Mouse (Mus musculus) liver, adult 2 months (tissue): ENCODE results near the gene Ppp1r14a. TPM values are rescaled to one million over a fixed set of nuclear protein-coding genes. Genes with fewer than 3 reads are reported as not detected.

Experiments used
- DNase-seq: peaks from one replicate; pipeline ENCODE4 v3.0.0-alpha.2; 2011; ENCODE audit warnings: low read depth, low spot score; ENCODE audit errors: extremely low read depth
- H3K27ac ChIP-seq: fragments of 200-500 bp; replicated peaks from 2 replicates; pipeline ENCODE4 v1.5.1; 2012; ENCODE audit warnings: low read depth, mild to moderate bottlenecking, control low read depth, inconsistent platforms, low read length; ENCODE audit not compliant: insufficient read depth
- H3K27me3 ChIP-seq: fragments of 200-500 bp; 2 replicates; pipeline ENCODE4 v1.6.1; 2012; ENCODE audit warnings: mild to moderate bottlenecking, moderate library complexity, low read length, inconsistent platforms; ENCODE audit not compliant: control insufficient read depth, insufficient read depth
- H3K36me3 ChIP-seq: fragments of 200-500 bp; 2 replicates; pipeline ENCODE4 v1.6.1; 2012; ENCODE audit warnings: low read length, inconsistent platforms; ENCODE audit not compliant: control insufficient read depth, insufficient read depth
- H3K4me1 ChIP-seq: fragments of 200-500 bp; 2 replicates; pipeline ENCODE4 v1.6.1; 2011; ENCODE audit warnings: low read length; ENCODE audit not compliant: control insufficient read depth, insufficient read depth
- H3K4me3 ChIP-seq: fragments of 200-500 bp; 2 replicates; pipeline ENCODE4 v1.5.1; 2011; ENCODE audit warnings: low read depth, mild to moderate bottlenecking, control low read depth, low read length, moderate library complexity; ENCODE audit not compliant: insufficient read depth
- H3K79me2 ChIP-seq: fragments of 200-500 bp; 2 replicates; pipeline ENCODE4 v1.6.1; 2012; ENCODE audit warnings: inconsistent platforms, mild to moderate bottlenecking, low read length, moderate library complexity; ENCODE audit not compliant: control insufficient read depth, insufficient read depth
- H3K9ac ChIP-seq: fragments of 200-500 bp; 2 replicates; pipeline ENCODE4 v1.6.1; 2012; ENCODE audit warnings: low read depth, mild to moderate bottlenecking, control low read depth, inconsistent platforms, low read length
- CTCF ChIP-seq: fragments of 200-500 bp; IDR thresholded peaks from 2 replicates; pipeline ENCODE4 v1.5.1; 2011; ENCODE audit warnings: low read depth, low read length, control low read depth
- POLR2A ChIP-seq: fragments of 200-500 bp; IDR thresholded peaks from 2 replicates; pipeline ENCODE4 v1.6.1; 2011; ENCODE audit warnings: low read length, control low read depth; ENCODE audit not compliant: insufficient read depth; ENCODE audit errors: extremely low read depth
- WGBS: fragments of 180-500 bp; shearing (Covaris S2); methylation state at CpG from one replicate; pipeline ENCODE4 v1.1.7; 2018; 5-methylcytosine and 5-hydroxymethylcytosine counted together
- polyA plus RNA-seq: library from polyadenylated mRNA; depleted of rRNA; stranded (reverse); fragments of >200 nt; gene quantifications from 2 replicates; pipeline ENCODE4 v1.2.3, GENCODE M21; 2012
- total RNA-seq: library from RNA; depleted of rRNA; stranded (reverse); fragments of >200 nt; gene quantifications from 2 replicates; pipeline ENCODE4 v1.2.3, GENCODE M21; 2014

Gene Ppp1r14a
- total and polyA plus RNA-seq, 2 experiments = 1.0 to 5.0 TPM

- H3K4me1 ChIP-seq = peaks cover 7% of the 10 kb centered on the region; the same call in 1 of the 2 replicates
- no peak overlapping the region for H3K4me3 ChIP-seq
- no peak overlapping the region for H3K27ac ChIP-seq
- H3K79me2 ChIP-seq = peaks cover 26% of the 10 kb centered on the region; the same call in 1 of the 2 replicates
- H3K36me3 ChIP-seq = peaks cover 1% of the 10 kb centered on the region; the same call in 1 of the 2 replicates
- H3K9ac ChIP-seq = no peak overlapping the region
- WGBS = 57% methylated on average over 8 of the region's 8 CpGs
- TF ChIP-seq POLR2A = no peak
- TF ChIP-seq CTCF = no peak
- no peaks in the 10 kb centered on the region for H3K27me3 ChIP-seq
- no peak for DNase-seq
These were observed 17.2 kb upstream of the Ppp1r14a start for GRCm38 (mm10) chr7:29271687-29272465.

GRCm38 (mm10) chr7:29276715-29277114 is 12.4 kb upstream of the Ppp1r14a start:
- H3K79me2 ChIP-seq = peaks cover 17% of the 10 kb centered on the region; the same call in 1 of the 2 replicates
- H3K36me3 ChIP-seq = no peaks in the 10 kb centered on the region
- H3K4me1 ChIP-seq = peaks cover 12% of the 10 kb centered on the region; the same call in 1 of the 2 replicates
- TF ChIP-seq POLR2A = no peak
- TF ChIP-seq CTCF = no peak
- H3K27ac ChIP-seq = no peak overlapping the region
- WGBS = 66% methylated on average over 5 of the region's 5 CpGs
- no peak for DNase-seq
- H3K4me3 ChIP-seq = no peak overlapping the region
- H3K9ac ChIP-seq = no peak overlapping the region
- no peaks in the 10 kb centered on the region for H3K27me3 ChIP-seq

- DNase-seq = no peak
- 82% methylated on average over 4 of the region's 4 CpGs for WGBS
- no peaks in the 10 kb centered on the region for H3K36me3 ChIP-seq
- H3K27me3 ChIP-seq = no peaks in the 10 kb centered on the region
- TF ChIP-seq CTCF = no peak
- no peak for TF ChIP-seq POLR2A
- peak overlapping the region; percentile 27 for H3K27ac ChIP-seq
- H3K4me1 ChIP-seq = peaks cover 9% of the 10 kb centered on the region; the same call in 1 of the 2 replicates
- H3K4me3 ChIP-seq = no peak overlapping the region
- H3K79me2 ChIP-seq = peaks cover 14% of the 10 kb centered on the region; the same call in 1 of the 2 replicates
- H3K9ac ChIP-seq = no peak overlapping the region
These were observed 11.6 kb upstream of the Ppp1r14a start for GRCm38 (mm10) chr7:29277510-29277909.

GRCm38 (mm10) chr7:29279261-29279660 is 9.8 kb upstream of the Ppp1r14a start:
- Histone ChIP-seq H3K27me3 (no peaks in the 10 kb centered on the region), H3K4me1 (peaks cover 4% of the 10 kb centered on the region; the same call in 1 of the 2 replicates), H3K27ac (no peak overlapping the region), H3K79me2 (peaks cover 14% of the 10 kb centered on the region; the same call in 1 of the 2 replicates), H3K9ac (no peak overlapping the region), H3K4me3 (no peak overlapping the region), H3K36me3 (no peaks in the 10 kb centered on the region)
- TF ChIP-seq POLR2A (no peak), CTCF (no peak)
- DNase-seq = no peak

- no peaks in the 10 kb centered on the region for H3K27me3 ChIP-seq
- WGBS = 40% methylated on average over 8 of the region's 8 CpGs
- H3K36me3 ChIP-seq = no peaks in the 10 kb centered on the region
- H3K4me3 ChIP-seq = no peak overlapping the region
- H3K9ac ChIP-seq = no peak overlapping the region
- peaks cover 4% of the 10 kb centered on the region; the same call in 1 of the 2 replicates for H3K4me1 ChIP-seq
- H3K79me2 ChIP-seq = peaks cover 14% of the 10 kb centered on the region; the same call in 1 of the 2 replicates
- peak overlapping the region; percentile 43; the same call in 1 of the 2 replicates for H3K27ac ChIP-seq
- TF ChIP-seq POLR2A (no peak), CTCF (no peak)
- peak; percentile 88 for DNase-seq
These were observed 9.2 kb upstream of the Ppp1r14a start for GRCm38 (mm10) chr7:29279924-29280323.
